Mouse (Mus musculus): Measurements from ENCODE around the gene Rgl3. TPM values are rescaled to one million over a fixed set of nuclear protein-coding genes. Genes with fewer than 3 reads are reported as not detected.

Gene Rgl3
- polyA plus RNA-seq, 1 experiment from 2014 or later: 0.14 TPM

- H3K27ac ChIP-seq (ENCODE audit: low read length): no peak overlapping the region
- H3K36me3 ChIP-seq (ENCODE audit: control insufficient read depth, insufficient read depth): no peaks in the 10 kb centered on the region; the same call in 1 of the 2 replicates
These were observed 64.2 kb downstream of the Rgl3 start for GRCm38 (mm10) chr9:21925034-21925433.

GRCm38 (mm10) chr9:21924099-21924493 is 65.2 kb downstream of the Rgl3 start:
- H3K9me3 ChIP-seq (replicated peaks; ENCODE audit: control insufficient read depth, low read length): no peaks in the 10 kb centered on the region
- no peak overlapping the region for H3K4me3 ChIP-seq (ENCODE audit: low read depth, low read length)
- peak overlapping the region; percentile 76 for H3K27ac ChIP-seq (ENCODE audit: low read length)
- H3K27me3 ChIP-seq (ENCODE audit: control insufficient read depth, insufficient read depth, low read depth, low read length): no peaks in the 10 kb centered on the region
- no peaks in the 10 kb centered on the region; the same call in 1 of the 2 replicates for H3K36me3 ChIP-seq (ENCODE audit: control insufficient read depth, insufficient read depth)
- no peak overlapping the region for H3K9ac ChIP-seq (ENCODE audit: low read depth, low read length)
- 26% methylated on average over 6 of the region's 6 CpGs for WGBS (ENCODE audit: insufficient replicate concordance)
- peak; percentile 76 for ATAC-seq (ENCODE audit: low read depth)
- no peak overlapping the region for H3K4me2 ChIP-seq (ENCODE audit: low read depth, low read length)
- H3K4me1 ChIP-seq (ENCODE audit: control insufficient read depth, low read depth, low read length): peaks cover 18% of the 10 kb centered on the region

More at GRCm38 (mm10) chr9:21925034-21925433, 64.2 kb downstream of the Rgl3 start:
- no peak overlapping the region for H3K9ac ChIP-seq (ENCODE audit: low read depth, low read length)
- peaks cover 18% of the 10 kb centered on the region for H3K4me1 ChIP-seq (ENCODE audit: control insufficient read depth, low read depth, low read length)
- no peaks in the 10 kb centered on the region for H3K9me3 ChIP-seq (replicated peaks; ENCODE audit: control insufficient read depth, low read length)
- no peaks in the 10 kb centered on the region for H3K27me3 ChIP-seq (ENCODE audit: control insufficient read depth, insufficient read depth, low read depth, low read length)
- H3K4me2 ChIP-seq (ENCODE audit: low read depth, low read length): no peak overlapping the region
- 80% methylated on average over 3 of the region's 3 CpGs for WGBS (ENCODE audit: insufficient replicate concordance)
- ATAC-seq (ENCODE audit: low read depth): no peak
- no peak overlapping the region for H3K4me3 ChIP-seq (ENCODE audit: low read depth, low read length)

- Histone ChIP-seq H3K27ac (ENCODE audit: low read length) (peak overlapping the region; percentile 76), H3K9me3 (replicated peaks; ENCODE audit: control insufficient read depth, low read length) (no peaks in the 10 kb centered on the region), H3K9ac (ENCODE audit: low read depth, low read length) (no peak overlapping the region), H3K27me3 (ENCODE audit: control insufficient read depth, insufficient read depth, low read depth, low read length) (no peaks in the 10 kb centered on the region), H3K36me3 (ENCODE audit: control insufficient read depth, insufficient read depth) (no peaks in the 10 kb centered on the region; the same call in 1 of the 2 replicates), H3K4me2 (ENCODE audit: low read depth, low read length) (no peak overlapping the region), H3K4me3 (ENCODE audit: low read depth, low read length) (no peak overlapping the region), H3K4me1 (ENCODE audit: control insufficient read depth, low read depth, low read length) (peaks cover 19% of the 10 kb centered on the region)
- no peak for ATAC-seq (ENCODE audit: low read depth)
- WGBS (ENCODE audit: insufficient replicate concordance): 27% methylated on average over 3 of the region's 3 CpGs
These were observed 65.7 kb downstream of the Rgl3 start for GRCm38 (mm10) chr9:21923490-21924098.

DNA sequence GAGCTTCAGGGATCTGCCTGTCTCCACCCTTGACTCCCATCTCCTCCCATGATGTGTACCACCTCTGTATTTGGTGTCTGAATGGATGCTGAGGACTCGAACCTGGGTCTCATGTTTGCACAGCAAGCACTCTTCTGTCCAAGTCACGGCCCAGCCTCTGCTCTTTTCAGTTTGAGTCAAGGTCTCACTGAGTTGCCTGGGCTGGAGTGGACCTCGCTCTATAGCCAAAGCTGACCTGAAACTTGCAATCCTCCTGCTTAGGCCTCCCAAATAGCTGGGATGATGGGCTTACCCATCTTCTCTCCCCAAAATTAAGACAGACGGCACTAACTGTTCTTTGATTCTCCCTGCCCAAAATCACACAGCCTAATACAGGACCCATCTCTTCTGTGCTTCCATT is 66.2 kb downstream of the Rgl3 start:
- Histone ChIP-seq H3K4me2 (ENCODE audit: low read depth, low read length) (no peak overlapping the region), H3K4me1 (ENCODE audit: control insufficient read depth, low read depth, low read length) (peaks cover 24% of the 10 kb centered on the region), H3K27ac (ENCODE audit: low read length) (peak overlapping the region; percentile 76), H3K4me3 (ENCODE audit: low read depth, low read length) (no peak overlapping the region), H3K36me3 (ENCODE audit: control insufficient read depth, insufficient read depth) (no peaks in the 10 kb centered on the region; the same call in 1 of the 2 replicates), H3K27me3 (ENCODE audit: control insufficient read depth, insufficient read depth, low read depth, low read length) (no peaks in the 10 kb centered on the region), H3K9ac (ENCODE audit: low read depth, low read length) (no peak overlapping the region), H3K9me3 (replicated peaks; ENCODE audit: control insufficient read depth, low read length) (no peaks in the 10 kb centered on the region)
- no peak for ATAC-seq (ENCODE audit: low read depth)
- whole genome bisulfite sequencing (ENCODE audit: insufficient replicate concordance): 71% methylated on average over 4 of the region's 4 CpGs

Other genes starting within 250 kb of the Rgl3 start
- 68.0 and 75.7 TPM in 2 replicates for gene Spc24, start 229.1 kb downstream of the Rgl3 start, polyA plus RNA-seq (2015; fragmentation: Nextera tagmentation; extraction: Ambion mirVana)
- gene Kank2, start 190.7 kb downstream of the Rgl3 start, polyA plus RNA-seq (2015; fragmentation: Nextera tagmentation; extraction: Ambion mirVana): 3.8 and 5.0 TPM in 2 replicates
- 51.1 and 55.7 TPM in 2 replicates for gene Angptl8, start 153.9 kb downstream of the Rgl3 start, polyA plus RNA-seq (2015; fragmentation: Nextera tagmentation; extraction: Ambion mirVana)
- gene Dock6, start 136.8 kb downstream of the Rgl3 start, polyA plus RNA-seq (2015; fragmentation: Nextera tagmentation; extraction: Ambion mirVana): 5.0 and 5.3 TPM in 2 replicates
- gene Rab3d, start 71.3 kb downstream of the Rgl3 start, polyA plus RNA-seq (2015; fragmentation: Nextera tagmentation; extraction: Ambion mirVana): 12.9 and 13.9 TPM in 2 replicates
- gene Ccdc159, start 62.0 kb downstream of the Rgl3 start, polyA plus RNA-seq (2015; fragmentation: Nextera tagmentation; extraction: Ambion mirVana): 1.3 and 1.6 TPM in 2 replicates
- 172 and 194 TPM in 2 replicates for gene Tmem205, start 61.9 kb downstream of the Rgl3 start, polyA plus RNA-seq (2015; fragmentation: Nextera tagmentation; extraction: Ambion mirVana)
- gene Plppr2, start 52.4 kb downstream of the Rgl3 start, polyA plus RNA-seq (2015; fragmentation: Nextera tagmentation; extraction: Ambion mirVana): 0.96 and 1.4 TPM in 2 replicates
- gene Swsap1, start 33.7 kb downstream of the Rgl3 start, polyA plus RNA-seq (2015; fragmentation: Nextera tagmentation; extraction: Ambion mirVana): 2.1 and 2.3 TPM in 2 replicates
- gene Epor, start 25.9 kb downstream of the Rgl3 start, polyA plus RNA-seq (2015; fragmentation: Nextera tagmentation; extraction: Ambion mirVana): 115 and 116 TPM in 2 replicates
- gene Ccdc151, start 13.2 kb upstream of the Rgl3 start, polyA plus RNA-seq (2015; fragmentation: Nextera tagmentation; extraction: Ambion mirVana): 0.05 TPM in 1 of 2 replicates, not detected in the other
- 51.2 and 52.5 TPM in 2 replicates for gene Prkcsh, start 13.4 kb upstream of the Rgl3 start, polyA plus RNA-seq (2015; fragmentation: Nextera tagmentation; extraction: Ambion mirVana)
- gene Elavl3, start 62.6 kb upstream of the Rgl3 start, polyA plus RNA-seq (2015; fragmentation: Nextera tagmentation; extraction: Ambion mirVana): 0.04 TPM in 1 of 2 replicates, not detected in the other
- gene Gm49318, start 81.8 kb upstream of the Rgl3 start, polyA plus RNA-seq (2015; fragmentation: Nextera tagmentation; extraction: Ambion mirVana): not detected in 2 replicates
- 5.7 and 6.2 TPM in 2 replicates for gene Zfp653, start 81.9 kb upstream of the Rgl3 start, polyA plus RNA-seq (2015; fragmentation: Nextera tagmentation; extraction: Ambion mirVana)
- gene Ecsit, start 96.0 kb upstream of the Rgl3 start, polyA plus RNA-seq (2015; fragmentation: Nextera tagmentation; extraction: Ambion mirVana): 21.1 and 22.2 TPM in 2 replicates
- gene Cnn1, start 109.8 kb upstream of the Rgl3 start, polyA plus RNA-seq (2015; fragmentation: Nextera tagmentation; extraction: Ambion mirVana): 0.22 and 1.8 TPM in 2 replicates
- gene Elof1, start 127.7 kb upstream of the Rgl3 start, polyA plus RNA-seq (2015; fragmentation: Nextera tagmentation; extraction: Ambion mirVana): 77.8 and 78.7 TPM in 2 replicates
- 228 and 240 TPM in 2 replicates for gene Acp5, start 146.3 kb upstream of the Rgl3 start, polyA plus RNA-seq (2015; fragmentation: Nextera tagmentation; extraction: Ambion mirVana)
- 28.9 and 34.6 TPM in 2 replicates for gene Pigyl, start 167.4 kb upstream of the Rgl3 start, polyA plus RNA-seq (2015; fragmentation: Nextera tagmentation; extraction: Ambion mirVana)
- gene Zfp872, start 198.6 kb upstream of the Rgl3 start, polyA plus RNA-seq (2015; fragmentation: Nextera tagmentation; extraction: Ambion mirVana): 0.09 TPM in 1 of 2 replicates, not detected in the other
- 6.7 and 7.4 TPM in 2 replicates for gene Zfp809, start 236.3 kb upstream of the Rgl3 start, polyA plus RNA-seq (2015; fragmentation: Nextera tagmentation; extraction: Ambion mirVana)